Mouse (Mus musculus) right cerebral cortex, postnatal 36 days (tissue): ENCODE results near the gene Opn1sw.

Source experiments
- DNase-seq, 2 experiments: peaks; one replicate each; pipeline ENCODE4 v3.0.0; 2022; ENCODE audit warnings: low spot score in 2 of 2, mixed read lengths in 1 of 2

Opn1sw gene

DNA sequence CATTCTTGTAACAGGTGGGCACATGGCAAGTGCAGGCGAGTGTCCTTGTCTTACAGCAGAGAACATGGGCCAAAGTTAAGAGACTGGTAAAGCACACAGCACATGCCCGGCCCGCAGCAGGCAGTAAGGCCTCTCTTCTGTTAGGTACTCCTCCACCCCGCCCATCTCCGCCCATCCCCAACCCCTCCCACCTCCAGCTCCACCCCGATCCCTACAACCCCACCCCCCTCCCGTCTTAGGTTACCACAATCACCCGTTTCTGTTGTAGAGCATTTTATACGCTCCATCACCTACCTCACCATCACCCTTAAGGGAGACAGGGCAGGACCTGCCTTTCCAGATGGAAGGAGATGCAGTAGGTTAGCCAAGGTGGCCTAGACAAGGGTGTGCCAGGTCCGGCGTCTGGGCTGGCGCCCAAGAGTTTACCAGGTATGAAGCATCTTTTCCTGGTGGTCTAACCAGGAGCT lies at the start of gene Opn1sw:
TSS of gene Opn1sw (minus strand) at position 417 of the 467 bp plus-strand sequence.
- DNase-seq = no peak

DNA sequence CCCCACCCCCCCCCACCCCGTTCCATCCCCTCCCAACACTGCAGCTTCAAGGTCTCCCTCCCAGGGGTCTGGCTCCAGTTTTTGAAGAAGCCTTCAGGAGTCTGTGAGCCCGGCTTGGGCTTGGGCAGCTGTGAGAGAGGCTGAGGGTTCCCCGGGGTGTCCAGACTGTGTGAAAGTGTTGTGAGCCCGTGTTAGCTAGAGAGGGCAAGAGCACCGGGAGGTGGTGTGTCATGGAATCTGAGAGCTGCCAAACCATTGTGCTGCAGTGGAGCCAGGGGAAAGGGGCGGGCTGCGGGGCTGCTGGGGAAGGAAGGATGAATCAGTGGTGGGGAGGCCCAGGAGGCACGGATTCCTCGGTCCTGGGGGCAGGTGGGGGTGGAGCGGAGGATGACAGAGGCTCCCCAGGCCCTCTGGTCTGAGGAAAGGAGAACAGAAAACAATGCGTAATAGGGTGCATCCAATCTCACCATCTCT lies 48.2 kb upstream of the Opn1sw start:
- DNase-seq = no peak

DNA sequence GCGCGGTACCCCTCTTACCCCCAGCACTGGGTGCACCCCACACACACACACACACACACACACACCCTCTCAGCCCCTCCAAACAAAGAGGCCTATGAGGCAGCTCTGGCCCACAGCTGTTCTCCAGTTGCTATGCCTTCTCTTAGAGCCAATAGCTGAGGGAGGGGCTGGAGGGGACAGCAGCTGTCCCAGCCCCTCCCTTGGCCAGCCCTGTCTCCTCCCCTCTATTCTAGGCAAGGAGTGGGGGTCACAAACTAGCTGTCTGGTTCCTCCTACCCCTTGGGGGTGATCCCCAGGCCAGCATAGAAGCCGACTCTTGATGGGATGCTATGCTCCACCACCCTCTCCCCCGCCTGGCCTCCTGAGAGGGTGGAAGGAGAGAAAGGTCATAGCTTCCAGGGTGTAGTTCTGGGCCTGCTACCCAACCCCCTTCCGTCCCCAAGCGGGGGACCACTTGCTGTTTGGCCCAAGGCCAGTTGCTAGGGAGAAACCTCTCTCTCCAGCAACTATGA lies 47.7 kb upstream of the Opn1sw start:
- DNase-seq = no peak

DNA sequence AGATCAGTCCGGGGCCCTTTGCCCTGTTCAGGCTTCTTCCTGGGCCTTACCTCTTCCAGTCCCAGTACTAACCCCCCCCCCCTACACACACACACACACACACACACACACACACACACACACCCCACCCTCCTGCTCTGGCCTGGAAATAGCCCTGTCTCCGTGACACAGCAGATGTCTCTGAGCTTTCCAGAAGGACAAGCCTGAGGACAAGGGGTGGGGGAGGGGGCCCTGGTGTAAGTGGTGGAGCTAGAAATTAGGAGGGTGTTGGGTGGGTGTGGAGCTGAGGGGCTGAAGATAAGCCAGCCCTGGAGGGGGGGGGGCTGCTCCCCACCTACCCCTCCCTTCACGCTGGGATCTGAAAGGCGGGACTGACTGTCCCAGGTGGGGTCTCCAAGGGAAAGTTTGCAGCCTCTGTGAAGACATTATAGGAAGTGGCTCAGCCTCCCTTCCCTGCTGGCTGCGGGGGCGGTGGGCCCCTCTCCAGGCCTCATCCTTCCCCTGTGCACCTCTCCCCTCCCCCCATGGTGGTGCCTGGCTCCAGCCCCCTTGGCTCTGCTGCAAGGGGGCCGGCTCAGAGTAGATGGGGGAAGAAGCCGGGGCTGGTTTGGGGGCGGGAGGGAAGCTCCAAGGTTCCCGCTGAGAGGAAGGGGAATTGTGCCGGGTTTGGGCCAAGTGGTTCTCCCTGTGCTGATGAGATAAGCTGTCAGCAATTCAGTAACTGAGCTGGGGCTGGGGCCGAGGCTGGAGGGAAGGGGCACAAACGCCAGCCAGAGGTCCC lies 46.8 kb upstream of the Opn1sw start:
- no peak for DNase-seq

GRCm38 (mm10) chr6:29433804-29434795 lies 45.8 kb upstream of the Opn1sw start:
- DNase-seq = no peak

- no peak for DNase-seq
Observed at GRCm38 (mm10) chr6:29433038-29433803, 45.0 kb upstream of the Opn1sw start, which contains the start of gene Flnc. Gene Flnc, plus strand, starts transcription at chr6:29433256.

DNA sequence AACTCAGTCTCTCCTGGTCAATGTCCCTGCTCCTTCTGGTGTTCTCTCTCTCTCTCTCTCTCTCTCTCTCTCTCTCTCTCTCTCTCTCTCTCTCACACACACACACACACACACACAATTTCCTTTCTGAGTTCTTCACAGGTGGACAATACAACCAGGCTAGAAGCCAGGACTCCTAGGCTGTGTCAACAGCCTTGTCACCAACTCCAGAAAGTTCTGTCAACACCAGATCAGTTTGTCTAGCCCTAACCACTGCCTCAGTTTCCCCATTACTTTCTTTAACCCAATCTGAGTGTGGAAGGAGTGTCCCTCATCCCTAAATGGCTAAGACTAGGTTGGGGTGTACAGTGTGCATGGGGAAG lies 44.4 kb upstream of the Opn1sw start:
- DNase-seq = no peak

- DNase-seq = no peak
Observed at GRCm38 (mm10) chr6:29432156-29432555, 43.9 kb upstream of the Opn1sw start.

- DNase-seq = no peak
Observed at GRCm38 (mm10) chr6:29431473-29431872, 43.2 kb upstream of the Opn1sw start.

- no peak for DNase-seq
Observed at GRCm38 (mm10) chr6:29430681-29431420, 42.6 kb upstream of the Opn1sw start.

- DNase-seq = no peak
Observed at GRCm38 (mm10) chr6:29428171-29428570, 39.9 kb upstream of the Opn1sw start.

DNA sequence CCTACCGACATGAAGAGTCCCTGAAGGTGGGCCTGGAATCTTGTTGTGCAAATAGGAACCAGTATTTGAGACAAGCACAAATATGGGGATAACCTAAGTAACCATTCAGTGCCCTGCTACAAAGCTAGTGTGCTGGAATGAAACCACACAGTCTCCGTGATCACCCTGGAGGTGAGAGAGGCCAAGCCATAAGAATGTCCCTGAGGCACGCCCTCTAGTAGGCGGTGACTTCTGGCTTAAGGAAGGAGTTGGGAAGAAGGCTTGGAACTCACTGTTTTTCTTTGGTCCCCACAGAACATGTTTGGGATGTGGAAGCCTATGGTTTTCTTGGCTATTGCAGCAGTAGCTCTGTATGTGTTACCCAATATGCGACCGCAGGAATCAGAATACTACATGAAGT lies 38.1 kb upstream of the Opn1sw start:
- no peak for DNase-seq

- no peak for DNase-seq
Observed at GRCm38 (mm10) chr6:29425118-29425517, 36.9 kb upstream of the Opn1sw start.

DNA sequence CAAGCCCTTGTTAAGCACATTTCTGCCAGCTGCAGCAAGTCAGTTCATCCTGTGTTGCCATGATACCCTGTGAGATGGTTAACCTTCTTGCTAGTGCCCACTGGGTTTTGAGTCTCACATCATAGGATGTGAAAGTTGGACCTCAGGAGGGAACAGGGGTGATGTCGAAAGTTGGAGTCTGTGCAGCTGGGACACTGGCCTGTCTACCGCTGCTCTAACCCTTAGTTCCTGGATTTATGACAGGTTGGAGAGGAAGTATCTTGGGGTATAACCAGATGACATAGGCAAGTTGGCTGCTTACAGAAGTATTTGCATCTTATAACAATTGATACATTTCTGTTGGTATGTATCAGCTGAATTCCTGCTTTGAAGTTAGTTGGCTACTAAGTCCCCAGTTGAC lies 32.3 kb upstream of the Opn1sw start:
- no peak for DNase-seq

- no peak for DNase-seq
Observed at GRCm38 (mm10) chr6:29415446-29415845, 27.2 kb upstream of the Opn1sw start.

DNA sequence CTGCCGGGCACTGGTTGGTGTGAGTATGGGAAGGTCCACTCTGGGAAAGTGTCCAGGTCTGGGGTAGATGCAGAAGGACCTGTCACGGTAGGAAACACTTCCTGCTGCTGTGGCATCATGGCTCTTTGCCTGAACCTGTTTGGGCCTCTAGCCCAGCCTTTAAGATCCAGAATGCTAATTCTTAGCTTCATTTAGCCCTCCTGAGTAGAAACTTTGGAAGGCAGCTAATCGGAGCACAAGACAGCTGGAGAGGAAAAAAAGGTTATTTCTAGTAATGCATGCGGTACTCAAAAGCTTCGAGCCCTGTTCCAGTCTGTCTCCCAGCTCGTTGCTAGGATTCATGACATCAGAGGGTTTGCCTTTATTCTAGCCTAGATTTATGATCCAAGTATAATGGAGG lies 18.1 kb upstream of the Opn1sw start:
- no peak for DNase-seq

GRCm38 (mm10) chr6:29402693-29403342 lies 14.6 kb upstream of the Opn1sw start:
- DNase-seq = no peak

DNA sequence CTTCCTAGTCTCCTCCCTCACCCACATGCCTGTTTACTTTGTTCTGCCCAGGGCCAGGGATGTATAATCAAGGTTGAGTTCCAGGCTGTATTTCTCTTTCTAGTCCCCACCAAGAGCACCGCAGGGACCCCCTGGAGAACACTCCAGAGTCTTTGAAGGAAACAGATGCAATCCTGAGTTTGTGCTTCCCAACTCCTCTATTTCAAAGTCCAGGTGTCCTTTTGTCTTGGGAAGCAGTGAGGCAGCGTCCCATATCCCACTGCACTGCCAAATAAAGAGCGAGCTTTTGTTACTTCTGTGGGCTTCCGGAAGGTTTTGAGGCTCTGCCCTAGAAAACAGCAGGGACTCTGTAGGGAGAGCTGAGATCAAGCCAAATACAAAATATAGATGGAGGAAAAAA lies 11.6 kb upstream of the Opn1sw start:
- no peak for DNase-seq

DNA sequence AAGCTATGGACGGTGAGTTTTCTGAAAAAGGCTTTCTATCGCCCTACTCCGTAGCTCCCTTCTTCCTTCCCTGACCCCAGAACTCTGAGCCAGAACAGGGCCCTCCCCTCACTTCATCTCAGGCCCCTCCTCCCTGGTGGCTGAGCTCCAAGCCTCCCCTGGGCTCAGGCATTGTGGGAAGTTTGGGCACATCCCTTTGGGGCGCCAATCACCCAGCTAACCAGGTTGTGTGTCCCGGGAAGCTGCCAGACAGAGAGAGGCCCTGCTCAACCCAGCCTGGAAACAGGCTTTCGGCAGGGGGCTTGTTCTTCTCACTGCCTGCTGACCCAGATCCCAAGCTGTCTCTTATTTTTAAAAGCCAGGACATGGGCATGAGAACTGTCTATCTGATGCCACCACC lies 9.3 kb upstream of the Opn1sw start:
- DNase-seq = peak in 1 of 2 experiments; percentile 9
